Mouse (Mus musculus) natural killer cell, adult 2 months (primary cell): ENCODE data around the gene Zfp292.
A peak's percentile ranks its signal among the peaks of the same experiment; 100 is the strongest.

ENCODE experiments used
- DNase-seq, 2 experiments: peaks; one replicate each; pipeline ENCODE4 v3.0.0; 2022; ENCODE audit warnings: low spot score in 2 of 2

Zfp292 gene

GRCm38 (mm10) chr4:34797294-34797983 lies 85.3 kb downstream of the Zfp292 start:
- no peak for DNase-seq

- DNase-seq: no peak
These were observed 86.5 kb downstream of the Zfp292 start for GRCm38 (mm10) chr4:34796294-34796693.

- no peak for DNase-seq
These were observed 96.3 kb downstream of the Zfp292 start for GRCm38 (mm10) chr4:34786476-34786875.

GRCm38 (mm10) chr4:34785646-34786045 lies 97.1 kb downstream of the Zfp292 start:
- DNase-seq: no peak

- peak in 1 of 2 experiments; percentile 13 for DNase-seq
These were observed 97.9 kb downstream of the Zfp292 start for GRCm38 (mm10) chr4:34784865-34785264.

DNA sequence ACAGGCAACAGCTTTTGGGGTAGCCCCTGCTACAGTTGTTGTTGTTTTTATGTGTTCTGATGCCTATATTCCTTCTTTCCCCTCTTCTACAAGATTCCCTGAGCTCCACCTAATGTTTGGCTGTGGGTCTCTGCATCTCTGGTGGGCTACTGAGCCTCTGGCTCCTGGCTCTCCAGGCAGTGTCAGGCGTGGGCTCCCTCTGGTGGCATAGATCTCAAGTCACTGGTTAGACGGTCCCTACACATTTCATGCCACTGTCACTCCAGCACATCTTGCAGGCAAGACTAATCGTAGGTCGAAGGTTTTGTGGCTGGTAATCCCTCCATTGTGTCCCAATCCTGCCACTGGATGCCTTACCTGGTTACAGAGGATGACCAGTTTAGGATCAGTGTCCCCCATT lies 100.0 kb downstream of the Zfp292 start:
- no peak for DNase-seq

- DNase-seq: peak; percentile 84 to 88
These were observed 104.9 kb downstream of the Zfp292 start, which contains the start of gene Smim8 for GRCm38 (mm10) chr4:34777677-34778527. TSS of gene Smim8 (minus strand) at chr4:34778423.

DNA sequence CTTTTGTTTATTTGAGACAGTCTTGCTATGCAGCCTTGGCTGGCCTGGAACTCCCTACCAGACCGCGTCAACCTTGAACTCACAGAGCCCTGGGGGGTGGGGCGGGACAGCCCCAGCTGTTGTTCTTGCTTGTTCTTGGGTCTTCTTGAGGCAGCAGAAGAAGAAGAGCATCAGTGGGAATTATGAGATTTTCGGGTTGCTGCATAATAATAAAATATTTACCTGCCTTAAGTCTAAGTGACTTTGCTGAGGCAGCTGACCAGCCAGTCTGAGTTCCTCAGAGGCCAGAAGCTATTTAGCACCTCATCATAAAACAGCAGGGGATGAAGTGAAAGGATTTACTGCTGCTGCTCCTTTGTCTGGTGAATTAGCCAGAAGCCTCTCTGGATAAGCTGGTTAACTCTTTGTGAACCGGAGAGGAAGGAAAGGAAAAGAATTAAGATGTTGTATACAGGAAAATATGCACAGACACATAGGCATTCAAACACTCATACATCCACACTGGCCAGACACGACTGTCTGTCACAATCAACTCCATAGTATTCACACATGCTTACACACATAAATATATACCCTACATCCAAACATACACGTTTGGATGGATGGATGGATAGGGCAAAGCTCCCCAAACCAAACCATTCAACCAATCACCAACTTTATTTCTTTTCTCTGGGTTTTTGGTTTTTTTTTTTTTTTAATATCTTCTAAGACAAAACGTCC lies 110.9 kb downstream of the Zfp292 start:
- DNase-seq: no peak

DNA sequence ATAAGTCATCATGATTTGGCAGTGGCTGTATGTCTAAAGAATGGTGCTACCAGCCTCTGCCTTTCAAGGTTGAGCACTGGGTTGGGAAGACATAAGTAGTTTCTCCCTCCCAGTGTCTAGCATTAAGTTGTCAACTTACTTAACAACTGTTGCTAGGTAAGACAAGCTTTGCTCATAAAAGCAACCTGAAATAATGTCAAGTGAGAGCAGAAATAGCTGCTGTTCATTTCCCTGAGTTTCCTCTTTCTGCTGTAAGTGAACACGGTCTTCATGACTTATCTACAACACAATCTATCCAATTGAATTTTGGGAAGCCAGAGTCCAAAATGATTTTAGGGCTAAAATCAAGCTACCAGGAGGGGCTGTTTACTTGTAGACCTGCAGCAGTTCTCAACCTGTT lies 126.6 kb downstream of the Zfp292 start, which contains the start of gene Gm136:
Gm136 (minus strand) TSS at position 101 of the 400 bp plus-strand sequence.
- DNase-seq: no peak
